Mouse (Mus musculus) fat pad, adult 2 months (tissue): ENCODE results near the gene Clip3.
A peak's percentile ranks its signal among the peaks of the same experiment; 100 is the strongest.

ENCODE experiments used
- DNase-seq: peaks from one replicate; pipeline ENCODE4 v3.0.0-alpha.2; 2011; ENCODE audit warnings: low read depth, low spot score; ENCODE audit errors: extremely low read depth

Clip3 gene

DNA sequence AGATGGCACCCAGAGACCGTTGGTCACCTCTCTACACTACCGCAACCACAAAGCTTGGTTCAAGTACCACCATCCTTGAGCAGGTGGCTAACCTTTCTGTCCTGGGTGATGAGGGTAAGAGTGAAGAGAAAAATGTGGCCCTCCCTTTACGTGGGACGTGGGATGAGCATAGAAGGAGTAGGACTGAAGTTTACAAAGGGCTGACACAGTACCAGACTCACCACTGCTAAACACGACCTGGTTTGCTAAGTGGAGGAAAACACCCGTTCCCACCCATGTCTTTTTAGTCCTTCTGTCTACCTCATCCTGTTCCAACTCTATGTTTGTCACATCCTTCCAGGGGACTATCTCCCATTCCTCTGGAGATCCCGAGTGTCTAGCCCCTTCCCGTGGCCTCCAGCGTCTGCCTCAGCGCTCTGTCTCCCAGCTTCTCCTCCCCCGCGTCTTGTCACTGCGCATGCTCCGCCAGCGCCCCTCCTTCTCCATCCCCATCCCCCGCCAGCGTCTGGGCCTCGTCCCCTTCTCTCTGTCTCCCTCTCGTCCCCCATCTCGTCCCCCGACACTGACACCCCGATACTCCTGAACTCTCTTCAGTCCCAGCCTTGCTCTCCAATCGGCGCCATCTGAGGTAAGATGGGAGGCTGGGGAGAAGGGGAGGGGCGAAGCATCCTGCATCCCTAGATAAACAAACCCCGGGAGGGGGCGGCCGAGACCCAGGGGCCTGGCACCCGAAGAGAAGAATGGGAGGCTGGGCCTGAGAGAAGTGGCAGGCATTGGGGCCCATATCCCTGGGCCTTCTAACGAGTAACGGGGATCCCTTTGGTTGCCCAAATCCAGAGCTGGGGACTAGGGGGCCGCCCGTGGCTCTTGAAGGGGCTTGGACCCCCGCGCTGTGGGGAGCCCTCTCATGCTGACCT, at the start of gene Clip3:
Gene Clip3 (plus strand): TSS at position 514 of the 917 bp plus-strand sequence.
- DNase-seq: no peak

DNA sequence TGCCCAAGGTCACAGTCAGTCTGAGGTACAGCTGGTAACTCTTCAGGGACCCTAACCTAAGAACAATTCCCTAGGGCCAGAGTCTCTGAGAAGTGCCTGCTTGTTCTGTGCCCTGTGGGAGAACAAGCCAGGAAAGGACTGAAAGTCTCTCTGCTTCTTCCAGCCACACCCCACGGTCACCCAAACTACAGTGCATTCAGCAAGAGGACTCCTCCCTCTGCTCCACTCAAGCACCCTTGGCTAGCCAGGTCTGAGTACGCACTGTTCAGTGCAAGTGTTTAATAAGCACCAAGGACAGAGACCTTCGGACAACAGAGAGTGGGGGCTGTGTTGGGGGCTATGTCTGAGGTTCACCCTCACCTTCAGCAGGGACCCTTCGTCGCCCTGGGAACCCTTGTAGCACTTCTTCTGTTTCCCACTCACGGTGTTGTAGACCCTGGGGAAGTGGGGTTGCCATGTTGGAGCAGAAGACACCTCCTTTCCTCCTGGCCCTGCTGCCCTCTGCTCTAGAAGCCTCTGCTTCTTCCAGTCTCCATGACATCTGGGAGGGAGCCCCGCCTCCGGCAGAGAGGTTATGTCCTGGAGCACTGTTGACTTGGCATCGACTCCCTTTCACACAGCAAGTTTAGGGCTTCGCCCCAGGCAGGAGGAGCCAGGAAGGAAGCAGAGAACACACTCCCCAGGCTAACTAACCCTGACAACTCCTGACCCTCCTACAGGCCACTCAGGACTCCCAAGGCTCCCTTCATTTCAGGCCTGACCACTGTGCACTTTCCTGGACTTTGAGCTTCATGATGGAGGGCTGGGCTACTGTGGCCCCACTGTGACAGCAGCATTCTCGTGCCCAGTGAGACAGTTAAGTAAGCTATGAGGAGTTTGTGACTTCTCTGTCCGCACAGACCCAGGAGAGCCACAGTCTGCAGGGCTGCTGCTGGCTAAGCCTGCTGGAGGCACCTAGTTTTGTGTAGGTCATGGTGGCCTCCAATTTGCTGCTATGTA, 39.3 kb upstream of the Clip3 start:
- DNase-seq: no peak

DNA sequence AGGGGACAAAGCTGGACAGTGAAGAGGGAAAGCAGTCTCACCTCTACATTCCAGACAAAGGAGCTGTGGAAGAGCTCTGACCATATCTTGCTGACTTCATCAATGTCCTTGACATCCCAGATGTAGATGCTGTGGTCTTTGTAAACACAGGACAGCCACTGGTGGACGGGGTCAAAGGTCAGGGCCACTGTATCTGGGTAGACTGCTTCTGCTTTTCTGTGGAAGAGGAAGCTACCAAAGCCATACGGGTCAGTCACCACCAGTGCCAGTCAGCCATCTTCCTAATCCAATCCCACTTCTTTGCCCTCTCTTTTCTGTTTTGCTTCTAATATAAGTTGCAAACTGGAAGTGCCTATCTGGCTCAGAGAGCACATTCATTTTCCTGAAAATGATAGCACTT, 26.5 kb upstream of the Clip3 start:
- no peak for DNase-seq

DNA sequence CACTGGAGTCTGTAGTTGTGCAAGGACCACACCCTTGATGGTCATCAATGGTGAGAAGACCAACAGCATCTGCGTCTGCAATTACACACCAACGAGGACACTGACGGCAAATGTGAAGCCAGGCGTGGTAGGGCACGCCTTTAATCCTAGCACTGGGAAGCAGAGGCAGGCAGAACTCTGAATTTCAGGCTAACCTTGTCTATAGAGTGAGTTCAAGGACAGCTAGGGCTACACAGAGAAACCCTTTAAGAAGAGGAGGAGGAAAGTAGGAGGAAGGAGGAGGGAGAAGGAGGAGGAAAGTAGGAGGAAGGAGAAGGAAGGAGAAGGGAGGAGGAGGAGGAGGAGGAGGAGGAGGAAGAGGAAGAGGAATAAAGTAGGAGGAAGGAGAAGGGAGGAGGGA, 26.0 kb upstream of the Clip3 start:
- DNase-seq: no peak

DNA sequence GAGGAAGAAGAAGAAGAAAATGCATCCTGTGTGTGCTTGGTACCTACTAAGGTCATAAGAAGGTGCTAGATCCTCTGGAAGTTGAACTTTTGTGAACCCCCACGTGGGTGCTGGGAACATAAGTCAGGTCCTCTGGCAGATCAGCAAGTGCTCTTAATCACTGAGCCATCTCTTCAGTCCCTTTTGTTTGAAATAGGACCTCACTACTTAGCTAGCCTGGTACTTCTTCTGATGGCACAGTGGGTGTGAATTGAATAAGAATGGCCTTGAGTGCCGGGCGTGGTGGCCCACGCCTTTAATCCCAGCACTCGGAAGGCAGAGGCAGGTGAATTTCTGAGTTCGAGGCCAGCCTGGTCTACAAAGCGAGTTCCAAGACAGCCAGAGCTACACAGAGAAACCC, 25.6 kb upstream of the Clip3 start:
- DNase-seq: no peak

DNA sequence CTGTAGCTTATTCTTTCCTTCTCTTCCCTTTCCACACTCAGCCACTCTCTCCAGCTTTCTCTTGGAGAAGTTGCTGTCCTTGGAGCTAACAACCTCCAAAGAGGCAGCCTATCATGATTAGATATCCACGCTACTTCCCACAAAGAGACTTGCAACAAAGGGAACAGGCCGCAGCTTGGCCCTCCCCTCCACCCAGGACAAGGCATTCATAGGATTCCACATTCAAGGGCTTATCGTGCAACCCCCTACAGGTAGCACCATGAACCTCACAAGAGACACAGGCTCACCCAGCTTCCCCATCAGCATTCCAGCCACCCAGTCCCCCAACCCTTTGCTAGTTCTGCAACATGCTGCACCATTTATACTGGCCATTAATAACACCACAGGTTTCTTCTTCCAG, 24.7 kb upstream of the Clip3 start:
- no peak for DNase-seq

DNA sequence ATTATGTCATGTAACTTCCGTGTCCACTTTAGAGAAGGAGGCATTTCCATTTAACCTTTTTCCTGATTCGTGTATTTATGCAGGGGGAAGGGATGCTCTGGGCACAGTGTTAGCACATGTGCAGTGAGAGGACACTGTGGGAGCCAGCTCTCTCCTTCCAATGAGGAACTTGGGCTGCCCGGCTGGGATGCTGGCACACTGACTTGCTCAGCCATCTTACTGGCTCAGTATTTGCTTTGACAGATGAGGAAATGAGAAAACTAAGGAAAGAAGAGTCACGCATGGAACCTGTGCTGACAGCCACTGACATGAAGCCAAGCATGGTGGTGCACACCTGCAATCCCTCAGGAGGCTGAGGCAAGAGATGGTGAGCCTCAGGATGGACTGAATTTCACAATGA, 21.9 kb upstream of the Clip3 start:
- DNase-seq: no peak

DNA sequence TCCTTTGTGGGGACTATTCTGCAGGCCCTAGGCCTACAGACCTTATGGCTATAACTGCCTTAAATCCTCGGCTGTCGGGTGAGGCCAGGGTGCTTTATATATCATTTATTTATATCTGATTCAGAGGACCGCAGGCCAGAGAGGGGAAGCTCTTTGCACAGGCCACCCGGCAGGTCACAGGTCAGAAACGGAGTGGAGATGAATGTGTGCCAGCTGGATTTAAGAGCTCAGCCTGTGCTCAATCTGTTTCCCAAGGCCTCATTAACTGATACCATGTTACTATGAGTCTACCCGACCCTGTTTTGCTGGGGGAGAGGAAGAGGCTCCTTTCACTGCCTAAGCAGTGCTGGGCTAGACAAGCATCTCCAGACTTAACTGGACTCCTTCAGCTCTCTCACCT, 17.1 kb upstream of the Clip3 start:
- no peak for DNase-seq

DNA sequence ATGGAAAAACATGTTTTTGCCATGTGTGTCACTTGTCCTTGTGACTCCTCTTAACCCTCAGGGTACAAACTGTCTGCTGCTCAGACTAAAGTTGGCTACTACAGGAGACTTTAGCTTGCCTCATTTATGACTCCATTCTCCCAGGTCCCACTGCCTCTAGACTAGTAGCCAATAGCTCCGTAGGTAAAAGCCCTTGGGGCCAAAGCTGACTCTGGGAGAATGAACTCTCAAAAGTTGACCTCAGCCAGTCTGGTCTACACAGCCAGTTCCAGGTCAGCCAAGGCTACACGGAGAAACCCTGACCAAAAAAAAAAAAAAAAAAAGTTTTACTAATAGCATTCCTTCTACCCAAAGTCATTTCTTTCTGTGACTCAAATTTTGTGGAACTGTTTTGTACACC, 12.6 kb upstream of the Clip3 start:
- DNase-seq: no peak

DNA sequence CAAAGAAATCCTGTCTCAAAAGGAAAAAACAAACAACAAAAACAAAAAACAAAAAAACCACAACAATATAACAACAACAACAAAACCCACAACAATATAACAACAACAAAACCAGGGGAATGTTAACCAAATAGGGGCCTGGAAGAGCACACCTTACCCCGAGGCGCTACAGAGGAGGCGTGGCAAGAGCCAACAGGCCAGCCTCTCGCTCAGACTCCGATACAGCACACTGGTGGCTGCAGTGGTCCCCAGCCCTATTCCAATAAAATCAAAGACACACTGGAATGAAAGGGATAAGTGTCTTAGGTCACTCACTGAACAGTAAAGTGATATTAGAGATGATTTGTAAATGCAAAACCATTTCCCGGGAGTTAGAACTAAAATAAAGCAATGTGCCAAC, 12.0 kb upstream of the Clip3 start:
- DNase-seq: no peak

DNA sequence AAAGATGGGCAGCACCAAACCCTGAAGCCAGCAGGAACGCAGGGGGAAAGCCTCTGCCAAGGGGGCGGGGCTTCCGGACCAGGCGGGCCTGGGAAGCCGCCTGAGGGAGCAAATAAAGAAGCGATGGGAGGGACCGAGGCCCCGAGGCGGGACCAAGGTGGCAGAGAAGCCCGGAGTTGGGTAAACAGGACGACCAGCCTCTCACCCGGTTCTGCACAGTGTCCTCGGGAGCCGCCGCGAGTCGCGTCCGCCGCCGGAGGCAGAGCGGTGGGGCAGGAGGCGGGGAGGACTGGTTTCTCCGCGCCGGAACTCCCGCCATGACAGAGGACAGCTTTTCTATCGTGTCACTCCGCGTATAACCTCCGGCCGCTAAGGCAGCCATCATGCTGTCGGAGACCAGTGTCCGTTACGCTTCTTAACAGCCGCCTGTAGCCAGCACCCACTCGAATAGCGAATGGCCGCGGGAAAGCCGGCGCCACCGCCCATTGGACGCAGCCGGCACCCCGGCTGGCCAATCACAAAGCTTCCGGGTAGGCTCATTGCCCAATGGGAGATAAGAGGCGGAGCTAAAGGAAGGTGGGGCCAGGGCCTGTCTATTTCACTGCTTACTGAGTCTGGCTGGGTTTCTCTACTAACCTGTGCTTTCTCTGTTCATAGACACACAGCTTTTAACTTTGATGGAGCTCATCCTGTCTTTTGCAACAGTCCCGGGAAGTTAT, 11.4 kb upstream of the Clip3 start, which contains the start of the genes Thap8 and Wdr62:
Gene Thap8 (plus strand): TSS at position 144 of the 719 bp plus-strand sequence.
Gene Wdr62 (minus strand): TSS at position 469 of the 719 bp plus-strand sequence.
- peak; percentile 25 for DNase-seq

DNA sequence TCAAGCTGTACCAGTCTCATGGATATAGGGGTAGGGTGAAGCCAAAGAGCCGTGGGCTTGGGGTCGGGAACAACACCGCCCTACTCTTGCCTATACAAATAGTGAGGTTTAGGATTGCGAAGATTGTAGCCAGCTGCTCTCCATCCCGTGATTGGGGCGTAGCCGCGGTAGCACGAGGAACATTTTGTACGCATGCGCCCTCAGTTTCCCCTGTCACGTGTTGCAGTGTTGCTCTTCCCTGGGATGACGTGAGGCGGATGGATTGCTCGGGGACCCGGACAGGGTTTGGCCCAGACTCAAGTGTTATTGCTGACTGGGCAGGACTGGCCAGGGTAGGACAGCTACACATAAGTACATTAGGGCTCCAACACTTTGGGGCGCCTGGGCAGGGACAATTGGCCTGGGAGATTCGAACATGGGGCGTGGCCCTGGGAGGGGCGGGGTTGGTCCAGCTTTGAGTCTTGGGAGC, 10.8 kb upstream of the Clip3 start:
- peak; percentile 19 for DNase-seq

DNA sequence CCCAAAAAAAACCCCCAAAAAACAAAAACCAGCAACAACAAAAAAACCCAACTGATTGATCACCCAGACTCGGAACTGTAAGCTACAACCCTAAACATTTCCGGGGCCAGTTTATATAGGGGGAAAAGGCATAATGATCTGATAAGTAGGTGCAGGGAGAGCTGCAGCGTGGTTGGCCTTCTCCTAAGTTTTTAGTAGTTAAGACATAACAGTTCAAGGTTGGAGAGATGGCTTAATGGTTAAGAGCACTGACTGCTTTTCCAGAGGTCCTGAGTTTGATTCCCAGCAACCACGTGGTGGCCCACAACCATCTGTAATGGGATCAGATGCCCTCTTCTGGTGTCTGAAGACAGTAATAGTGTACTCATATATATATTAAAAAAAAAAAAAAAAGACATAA, 10.0 kb upstream of the Clip3 start:
- no peak for DNase-seq

DNA sequence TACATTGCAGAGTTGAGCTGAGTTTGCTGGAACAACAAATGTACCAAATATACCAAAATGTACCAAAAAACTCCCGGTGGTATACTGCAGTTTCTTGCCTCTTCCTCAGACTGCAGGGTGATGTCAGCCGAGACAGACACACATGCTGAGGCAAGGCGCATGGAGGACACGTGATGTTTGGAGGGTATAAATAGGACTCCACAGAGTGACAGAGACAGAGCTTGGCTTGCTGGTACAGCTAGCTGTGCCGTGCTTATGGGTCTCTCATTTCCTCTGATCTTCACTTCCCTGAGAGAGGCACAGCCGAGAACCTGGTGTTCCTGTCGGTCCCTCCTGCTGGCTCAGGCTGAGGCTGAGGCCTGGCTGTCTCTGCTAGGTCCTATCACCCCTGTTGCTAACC, 8.8 kb upstream of the Clip3 start:
- no peak for DNase-seq

DNA sequence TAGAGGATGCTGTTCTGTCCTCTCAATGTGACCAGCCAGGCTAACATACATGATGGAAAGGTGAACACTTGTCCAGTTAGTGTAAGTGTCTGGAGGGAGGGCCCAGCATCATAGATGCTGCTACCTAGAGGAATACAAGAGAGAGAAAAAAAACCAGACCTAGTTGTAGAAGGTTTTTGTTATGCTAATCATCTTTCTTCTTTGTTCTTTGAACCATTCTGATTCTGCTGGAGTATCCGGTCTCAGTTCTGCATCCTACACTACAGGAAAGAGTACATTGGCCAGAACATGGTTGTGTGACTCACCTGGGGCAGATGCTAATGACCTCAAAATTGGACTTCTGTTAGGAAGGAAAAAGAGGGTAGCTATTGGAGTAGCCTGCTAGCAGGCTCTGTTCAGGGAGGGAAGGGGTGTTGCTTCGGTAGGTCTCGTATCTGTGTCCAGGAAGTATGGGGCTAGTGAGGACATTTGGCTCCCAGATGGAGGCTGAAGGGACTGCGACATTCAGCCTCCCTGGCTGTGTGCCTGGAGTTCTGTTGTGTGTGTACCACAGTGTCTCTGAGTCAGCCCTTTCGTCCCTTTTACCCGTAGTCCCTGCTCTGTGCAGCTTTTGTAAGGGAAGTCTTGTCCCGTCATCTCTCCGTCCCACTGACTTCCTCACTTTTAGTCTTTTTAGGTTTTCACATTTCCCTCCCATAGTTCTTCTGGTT, 4.7 kb upstream of the Clip3 start:
- no peak for DNase-seq

DNA sequence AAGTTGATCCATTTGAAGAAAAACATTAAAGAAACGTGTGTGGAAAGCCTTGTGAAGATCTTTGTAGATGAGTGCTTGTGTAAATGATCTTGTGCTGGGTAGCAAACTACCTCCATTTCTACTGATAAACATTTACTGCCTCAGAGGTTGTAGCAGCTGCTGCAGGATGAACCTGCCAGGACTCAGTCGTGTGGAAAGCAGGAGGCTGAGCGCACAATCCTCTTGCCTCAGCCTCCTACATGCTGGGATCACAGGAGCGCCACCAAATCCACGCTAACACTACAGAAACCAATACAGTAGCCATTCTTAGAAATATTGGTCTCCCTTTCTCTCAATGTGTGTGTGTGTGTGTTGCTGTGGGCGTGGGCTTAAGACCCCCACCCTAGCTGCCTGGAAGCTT, 3.5 kb upstream of the Clip3 start:
- DNase-seq: no peak

DNA sequence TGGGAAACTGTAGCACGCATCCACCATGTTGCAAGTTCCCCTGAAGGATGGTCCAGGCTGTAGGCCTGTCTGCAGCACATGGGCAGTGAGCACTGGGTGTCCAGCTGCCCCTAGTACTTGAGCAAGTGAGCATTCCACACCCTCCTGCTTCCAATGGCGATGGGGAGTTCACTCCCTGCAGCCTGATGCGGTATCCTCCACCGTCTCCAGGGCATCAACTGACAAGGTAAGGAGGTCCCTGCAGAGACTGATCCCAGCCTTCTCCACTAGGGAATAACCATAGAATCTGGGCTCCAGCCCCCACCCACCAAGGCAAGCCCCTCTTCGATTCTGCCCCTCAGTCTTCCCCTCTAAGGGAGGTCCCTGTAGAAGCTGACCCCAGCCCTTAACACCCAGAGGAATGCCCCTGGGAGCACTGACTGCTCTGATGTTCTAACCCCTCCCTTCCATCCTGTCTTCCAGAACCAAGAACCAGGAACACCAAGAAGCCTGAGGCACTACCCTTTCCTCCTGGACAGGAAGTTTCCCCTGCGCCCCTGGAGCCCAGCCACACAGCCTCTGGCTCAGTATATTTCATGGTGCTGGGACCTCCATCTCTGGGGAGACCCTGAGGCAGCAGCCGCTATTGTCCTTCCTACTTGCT, 2.3 kb upstream of the Clip3 start:
- DNase-seq: no peak

DNA sequence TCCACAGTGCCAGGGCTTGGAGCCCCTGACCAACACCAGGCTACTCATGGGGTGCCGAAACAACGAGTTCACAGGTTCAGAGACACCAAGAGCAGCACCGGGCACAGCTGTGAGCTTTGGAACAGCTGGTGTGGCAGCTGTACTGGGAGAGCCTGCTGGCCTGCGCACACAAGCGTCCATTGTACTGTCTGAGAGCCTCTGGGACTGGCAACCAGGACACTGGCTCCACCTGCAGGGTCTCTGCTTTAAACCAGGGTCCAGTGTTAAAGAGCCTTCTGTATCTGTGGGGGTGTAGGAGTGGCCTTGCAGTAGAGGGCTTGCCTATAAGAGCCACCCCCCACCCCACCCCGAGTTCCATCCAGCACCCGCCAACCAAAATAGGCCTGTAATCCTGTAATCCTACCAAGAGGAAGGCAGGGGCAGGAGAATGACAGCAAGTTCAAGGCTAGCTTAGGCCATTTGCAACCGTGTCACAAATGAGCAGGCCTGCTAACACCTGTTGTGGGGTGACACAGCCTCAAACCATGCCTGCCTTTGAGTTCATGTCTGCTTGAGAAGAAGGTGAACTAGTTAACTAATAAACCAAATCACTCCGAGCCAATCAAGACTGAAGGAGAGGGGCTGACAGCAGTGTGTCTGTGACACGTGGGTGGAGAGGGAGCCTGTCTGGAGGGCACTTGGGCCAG, 1.7 kb upstream of the Clip3 start:
- DNase-seq: no peak

DNA sequence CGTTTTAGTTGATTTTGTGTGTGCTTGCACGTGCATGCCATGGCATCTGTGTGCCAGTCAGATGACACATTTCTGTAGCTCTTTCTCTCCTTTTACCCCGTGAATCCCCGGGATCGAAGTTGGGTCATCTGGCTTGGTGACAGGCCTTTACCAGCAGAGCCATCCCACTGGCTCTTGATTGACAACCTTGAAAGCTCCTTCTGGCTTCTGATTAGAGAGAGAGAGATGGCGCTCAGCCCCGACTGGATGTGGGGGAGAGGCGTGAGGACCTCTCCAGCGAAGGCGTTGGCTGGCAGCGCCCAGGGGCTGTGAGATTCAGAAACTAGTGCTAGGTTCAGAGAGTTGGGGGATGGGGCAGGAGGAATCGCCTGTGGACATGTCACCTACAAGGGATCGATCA, 2.3 kb downstream of the Clip3 start:
- DNase-seq: no peak
